Mouse (Mus musculus) kidney, embryonic 15.5 days (tissue): ENCODE data around the gene Tmem258. TPM values are rescaled to one million over a fixed set of nuclear protein-coding genes. Genes with fewer than 3 reads are reported as not detected.

ENCODE experiments used
- ATAC-seq: fragments of 200-750 bp; cut with Nextera tagmentation; replicated peaks from 2 replicates; pipeline ENCODE4 v1.8.0; 2017; ENCODE audit warnings: moderate TSS enrichment; ENCODE audit not compliant: low FRiP score
- H3K27ac ChIP-seq: fragments of 300-500 bp; sonication (generic); 2 replicates; pipeline ENCODE4 v1.5.1; 2015; ENCODE audit warnings: mild to moderate bottlenecking, inconsistent platforms
- H3K27me3 ChIP-seq: fragments of 300-500 bp; sonication (generic); 2 replicates; pipeline ENCODE4 v1.6.1; 2015; ENCODE audit warnings: inconsistent platforms
- H3K36me3 ChIP-seq: fragments of 300-500 bp; sonication (generic); 2 replicates; pipeline ENCODE4 v1.6.1; 2015; ENCODE audit warnings: inconsistent platforms
- H3K4me1 ChIP-seq: fragments of 300-500 bp; sonication (generic); 2 replicates; pipeline ENCODE4 v1.6.1; 2015; ENCODE audit warnings: inconsistent platforms
- H3K4me2 ChIP-seq: fragments of 300-500 bp; sonication (generic); 2 replicates; pipeline ENCODE4 v1.6.1; 2015; ENCODE audit warnings: moderate library complexity, mild to moderate bottlenecking, inconsistent platforms
- H3K4me3 ChIP-seq: fragments of 300-500 bp; sonication (generic); replicated peaks from 2 replicates; pipeline ENCODE4 v1.5.1; 2015; ENCODE audit warnings: mild to moderate bottlenecking, inconsistent platforms
- H3K9ac ChIP-seq: fragments of 300-500 bp; sonication (generic); 2 replicates; pipeline ENCODE4 v1.6.1; 2015; ENCODE audit warnings: mild to moderate bottlenecking, inconsistent platforms
- H3K9me3 ChIP-seq: fragments of 300-500 bp; sonication (generic); replicated peaks from 2 replicates; pipeline ENCODE4 v1.6.1; 2016; ENCODE audit warnings: inconsistent platforms
- WGBS: fragments of 180-500 bp; shearing (Covaris S2); methylation state at CpG from one replicate; pipeline ENCODE4 v1.1.7; 2015; ENCODE audit warnings: mixed read lengths; 5-methylcytosine and 5-hydroxymethylcytosine counted together
- polyA plus RNA-seq: library from polyadenylated mRNA; unstranded; fragments of >200 nt; fragmentation: Nextera tagmentation; extraction: Ambion mirVana; gene quantifications from 2 replicates; pipeline ENCODE4 v1.2.1, GENCODE M21; 2015

Gene Tmem258
- polyA plus RNA-seq, 1 experiment from 2014 or later, result 477 TPM

DNA sequence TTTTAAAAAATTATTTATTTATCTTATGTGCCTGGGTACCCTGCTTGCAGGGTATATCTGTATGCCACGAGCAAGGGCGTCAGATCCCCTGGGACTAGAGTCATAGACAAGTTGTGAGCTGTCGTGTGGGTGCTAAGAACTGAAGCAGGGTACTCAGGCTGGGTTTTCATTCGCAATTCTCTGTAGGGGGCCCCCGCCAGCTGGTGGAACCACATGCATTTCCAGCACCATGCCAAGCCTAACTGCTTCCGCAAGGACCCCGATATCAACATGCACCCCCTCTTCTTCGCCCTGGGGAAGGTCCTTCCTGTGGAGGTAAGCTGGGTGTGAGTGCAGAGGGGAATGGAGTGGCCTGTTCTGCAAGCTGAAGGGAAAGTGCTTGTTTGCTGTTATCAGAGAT, 17.2 kb upstream of the Tmem258 start:
- 93% methylated on average over 8 of the region's 8 CpGs for WGBS
- Histone ChIP-seq H3K4me2 (no peak overlapping the region), H3K27me3 (no peaks in the 10 kb centered on the region), H3K9me3 (no peaks in the 10 kb centered on the region), H3K4me1 (peaks cover 28% of the 10 kb centered on the region), H3K4me3 (no peak overlapping the region), H3K36me3 (peaks cover 66% of the 10 kb centered on the region), H3K27ac (no peak overlapping the region), H3K9ac (no peak overlapping the region)
- ATAC-seq, result no peak

- WGBS, result 76% methylated on average over 10 of the region's 10 CpGs
- H3K36me3 ChIP-seq, result peaks cover 84% of the 10 kb centered on the region
- H3K4me2 ChIP-seq, result no peak overlapping the region
- no peak overlapping the region for H3K4me3 ChIP-seq
- no peaks in the 10 kb centered on the region for H3K27me3 ChIP-seq
- no peak overlapping the region for H3K9ac ChIP-seq
- peaks cover 22% of the 10 kb centered on the region for H3K4me1 ChIP-seq
- no peaks in the 10 kb centered on the region for H3K9me3 ChIP-seq
- 0 out of 2 replicates have a peak overlapping the region, but pooled peaks have one; percentile 60 for H3K27ac ChIP-seq
- ATAC-seq, result no peak
These were observed 15.5 kb upstream of the Tmem258 start for GRCm38 (mm10) chr19:10188281-10188811.

DNA sequence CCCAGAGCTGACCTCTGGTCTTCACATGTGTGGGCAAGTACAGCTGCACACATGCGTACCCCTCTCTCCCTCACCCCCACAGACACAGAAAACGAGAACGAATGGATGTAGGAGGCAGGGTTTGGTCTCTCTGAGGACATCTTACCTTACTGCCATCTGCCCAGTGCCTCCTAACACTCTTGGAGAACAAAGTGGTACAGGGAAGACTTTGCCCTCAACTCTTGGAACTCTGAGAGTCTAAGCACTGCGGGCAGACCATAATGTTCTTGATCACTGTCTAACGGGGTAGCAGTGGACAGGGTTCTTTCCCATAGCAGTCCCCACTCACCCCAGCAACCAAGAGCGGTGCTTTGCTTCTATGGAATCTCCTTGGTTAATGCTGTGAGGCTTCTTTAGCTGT, 14.8 kb upstream of the Tmem258 start:
- ATAC-seq, result no peak
- peaks cover 91% of the 10 kb centered on the region for H3K36me3 ChIP-seq
- WGBS, result 96% methylated on average over 6 of the region's 6 CpGs
- no peak overlapping the region for H3K4me2 ChIP-seq
- H3K9ac ChIP-seq, result no peak overlapping the region
- H3K27ac ChIP-seq, result no peak overlapping the region
- no peaks in the 10 kb centered on the region for H3K9me3 ChIP-seq
- H3K27me3 ChIP-seq, result no peaks in the 10 kb centered on the region
- H3K4me3 ChIP-seq, result no peak overlapping the region
- H3K4me1 ChIP-seq, result peaks cover 16% of the 10 kb centered on the region

DNA sequence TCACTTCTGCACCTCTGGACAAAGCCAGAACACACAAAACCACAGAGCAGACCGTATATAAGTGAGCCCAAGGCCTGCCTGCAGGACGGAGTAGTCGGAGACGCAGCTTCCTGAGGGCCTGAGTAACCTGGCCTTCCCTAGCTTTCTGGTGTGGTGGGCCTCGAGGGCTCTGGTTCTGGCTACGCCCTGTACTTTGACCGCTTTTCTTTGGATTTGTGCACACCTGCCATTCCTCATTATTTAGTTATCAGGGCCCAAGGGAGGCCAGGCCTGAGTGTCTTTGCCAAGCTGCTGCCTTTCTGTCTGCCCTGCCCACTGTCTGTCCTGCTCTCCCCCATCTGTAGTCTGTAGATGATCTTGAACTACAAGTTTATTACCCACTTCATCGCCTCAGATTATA, 13.9 kb upstream of the Tmem258 start:
- H3K4me3 ChIP-seq, result no peak overlapping the region
- H3K36me3 ChIP-seq, result peaks cover 99% of the 10 kb centered on the region
- no peak overlapping the region for H3K9ac ChIP-seq
- peaks cover 9% of the 10 kb centered on the region; the same call in 1 of the 2 replicates for H3K4me1 ChIP-seq
- ATAC-seq, result no peak
- no peak overlapping the region for H3K4me2 ChIP-seq
- H3K9me3 ChIP-seq, result no peaks in the 10 kb centered on the region
- H3K27me3 ChIP-seq, result no peaks in the 10 kb centered on the region
- no peak overlapping the region for H3K27ac ChIP-seq
- WGBS, result 95% methylated on average over 8 of the region's 8 CpGs

DNA sequence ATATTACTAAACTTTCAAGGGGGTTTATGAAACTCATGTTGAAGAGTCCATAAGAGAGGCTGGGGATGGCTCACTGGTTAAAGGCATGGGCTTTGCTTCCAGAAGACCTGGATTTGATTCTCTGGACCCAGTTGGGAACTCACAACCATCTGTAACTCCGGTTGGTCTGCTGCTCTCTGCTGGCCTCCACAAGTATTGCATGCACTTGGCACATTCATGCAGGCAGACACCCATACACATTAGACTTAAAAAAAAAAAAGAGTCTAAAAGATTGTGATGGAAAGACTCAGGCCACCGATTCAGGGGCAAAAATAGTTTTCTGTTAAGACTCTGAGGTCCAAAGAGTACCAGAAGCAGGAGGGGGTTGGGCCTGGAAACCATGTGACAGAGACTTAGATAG, 13.0 kb upstream of the Tmem258 start:
- Histone ChIP-seq H3K4me2 (no peak overlapping the region), H3K4me3 (no peak overlapping the region), H3K9ac (no peak overlapping the region), H3K36me3 (peaks cover 99% of the 10 kb centered on the region), H3K27ac (no peak overlapping the region), H3K4me1 (peaks cover 6% of the 10 kb centered on the region; the same call in 1 of the 2 replicates), H3K9me3 (no peaks in the 10 kb centered on the region), H3K27me3 (no peaks in the 10 kb centered on the region)
- WGBS, result 58% methylated on average over 2 of the region's 2 CpGs
- no peak for ATAC-seq

- H3K9me3 ChIP-seq, result no peaks in the 10 kb centered on the region
- ATAC-seq, result no peak
These were observed 12.5 kb upstream of the Tmem258 start for GRCm38 (mm10) chr19:10191326-10191725.

DNA sequence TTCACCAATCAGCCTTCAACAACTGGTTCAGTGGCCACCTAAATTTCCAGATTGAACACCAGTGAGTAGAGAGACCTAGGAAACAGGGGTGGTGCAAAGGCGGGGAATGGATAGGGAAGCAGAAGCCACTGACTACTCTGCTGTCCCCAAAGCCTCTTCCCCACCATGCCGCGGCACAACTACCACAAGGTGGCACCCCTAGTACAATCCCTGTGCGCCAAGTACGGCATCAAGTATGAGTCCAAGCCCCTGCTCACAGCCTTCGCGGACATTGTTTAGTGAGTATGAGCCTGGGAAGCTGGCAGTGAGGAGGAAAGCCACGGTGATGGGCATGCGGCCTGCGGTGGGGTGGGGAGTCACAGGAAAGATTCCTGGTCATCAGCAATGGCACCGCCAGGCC, 9.5 kb upstream of the Tmem258 start:
- Histone ChIP-seq H3K4me1 (no peaks in the 10 kb centered on the region), H3K9me3 (no peaks in the 10 kb centered on the region), H3K4me3 (no peak overlapping the region), H3K27me3 (no peaks in the 10 kb centered on the region), H3K9ac (no peak overlapping the region), H3K4me2 (no peak overlapping the region), H3K27ac (no peak overlapping the region), H3K36me3 (peaks cover 93% of the 10 kb centered on the region)
- WGBS, result 90% methylated on average over 11 of the region's 11 CpGs
- no peak for ATAC-seq

More at GRCm38 (mm10) chr19:10191326-10191725, 12.5 kb upstream of the Tmem258 start:
- H3K27me3 ChIP-seq, result no peaks in the 10 kb centered on the region
- H3K9ac ChIP-seq, result no peak overlapping the region
- WGBS, result 65% methylated on average over 7 of the region's 7 CpGs
- H3K4me2 ChIP-seq, result no peak overlapping the region
- H3K27ac ChIP-seq, result no peak overlapping the region
- H3K4me1 ChIP-seq, result peaks cover 6% of the 10 kb centered on the region; the same call in 1 of the 2 replicates
- peaks cover 99% of the 10 kb centered on the region for H3K36me3 ChIP-seq
- H3K4me3 ChIP-seq, result no peak overlapping the region

DNA sequence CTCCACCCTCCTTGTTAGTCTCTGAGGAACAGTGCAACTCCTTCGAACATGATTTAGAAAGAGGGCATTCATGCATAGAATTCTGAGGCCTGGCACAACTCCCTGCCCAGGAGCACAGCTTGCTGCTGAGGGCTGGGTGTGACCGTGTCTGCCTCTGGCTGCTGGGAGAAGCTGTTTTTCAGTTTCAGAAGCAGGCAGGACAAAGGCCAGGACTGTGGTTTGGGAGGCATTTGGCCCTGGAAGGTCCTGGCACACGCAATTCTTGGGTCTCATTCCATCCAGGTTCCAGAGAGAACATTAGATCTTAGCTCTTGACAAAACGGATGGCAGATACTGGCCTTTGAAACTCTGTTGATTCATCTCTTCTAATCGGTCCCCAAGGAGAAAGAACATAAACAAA, 8.6 kb upstream of the Tmem258 start:
- no peaks in the 10 kb centered on the region for H3K9me3 ChIP-seq
- H3K4me3 ChIP-seq, result no peak overlapping the region
- 62% methylated on average over 5 of the region's 5 CpGs for WGBS
- ATAC-seq, result no peak
- H3K9ac ChIP-seq, result no peak overlapping the region
- no peak overlapping the region for H3K27ac ChIP-seq
- H3K27me3 ChIP-seq, result no peaks in the 10 kb centered on the region
- H3K4me1 ChIP-seq, result no peaks in the 10 kb centered on the region
- peaks cover 93% of the 10 kb centered on the region for H3K36me3 ChIP-seq
- H3K4me2 ChIP-seq, result no peak overlapping the region

GRCm38 (mm10) chr19:10197130-10197529, 6.7 kb upstream of the Tmem258 start:
- 90% methylated on average over 4 of the region's 4 CpGs for WGBS
- H3K9me3 ChIP-seq, result no peaks in the 10 kb centered on the region
- H3K4me3 ChIP-seq, result no peak overlapping the region
- no peaks in the 10 kb centered on the region for H3K27me3 ChIP-seq
- H3K4me2 ChIP-seq, result no peak overlapping the region
- no peak overlapping the region for H3K9ac ChIP-seq
- ATAC-seq, result no peak
- no peaks in the 10 kb centered on the region for H3K4me1 ChIP-seq
- H3K36me3 ChIP-seq, result peaks cover 93% of the 10 kb centered on the region
- no peak overlapping the region for H3K27ac ChIP-seq

DNA sequence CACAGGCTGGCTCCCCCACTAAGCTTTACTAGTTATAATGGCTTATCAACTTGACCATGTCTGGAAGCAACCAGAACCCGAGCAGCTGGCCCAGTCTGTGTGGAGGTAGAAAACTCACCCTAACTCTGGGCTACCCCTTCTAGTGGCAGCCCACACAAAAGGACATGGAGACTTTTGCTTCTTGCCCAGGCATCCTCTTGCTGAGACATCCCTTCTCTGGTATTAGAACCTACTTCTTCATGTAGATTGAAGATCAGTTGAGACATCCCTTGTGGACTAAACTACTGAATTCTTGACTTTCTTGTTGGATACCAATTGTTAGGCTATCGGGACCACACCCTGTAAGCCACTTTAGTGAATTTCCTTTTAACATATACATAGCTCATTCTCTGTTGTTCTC, 5.5 kb upstream of the Tmem258 start:
- WGBS, result 77% methylated on average over 2 of the region's 2 CpGs
- H3K27ac ChIP-seq, result no peak overlapping the region
- H3K4me3 ChIP-seq, result no peak overlapping the region
- no peaks in the 10 kb centered on the region for H3K9me3 ChIP-seq
- H3K27me3 ChIP-seq, result no peaks in the 10 kb centered on the region
- H3K36me3 ChIP-seq, result peaks cover 82% of the 10 kb centered on the region
- no peak for ATAC-seq
- no peak overlapping the region for H3K9ac ChIP-seq
- H3K4me2 ChIP-seq, result no peak overlapping the region
- peaks cover 8% of the 10 kb centered on the region for H3K4me1 ChIP-seq

- no peak overlapping the region for H3K4me3 ChIP-seq
- no peaks in the 10 kb centered on the region for H3K9me3 ChIP-seq
- ATAC-seq, result no peak
- 31% methylated on average over 3 of the region's 3 CpGs for WGBS
- H3K4me2 ChIP-seq, result no peak overlapping the region
- no peak overlapping the region for H3K27ac ChIP-seq
- peaks cover 9% of the 10 kb centered on the region for H3K4me1 ChIP-seq
- peaks cover 77% of the 10 kb centered on the region for H3K36me3 ChIP-seq
- no peak overlapping the region for H3K9ac ChIP-seq
- no peaks in the 10 kb centered on the region for H3K27me3 ChIP-seq
These were observed 5.1 kb upstream of the Tmem258 start for GRCm38 (mm10) chr19:10198723-10199122.

- WGBS, result 1% methylated on average over 23 of the region's 23 CpGs
- Histone ChIP-seq H3K9me3 (no peaks in the 10 kb centered on the region), H3K36me3 (peaks cover 63% of the 10 kb centered on the region), H3K9ac (peak overlapping the region; percentile 84), H3K27me3 (no peaks in the 10 kb centered on the region), H3K4me3 (peak overlapping the region; percentile 74), H3K4me1 (peaks cover 16% of the 10 kb centered on the region), H3K4me2 (peak overlapping the region; percentile 81), H3K27ac (peak overlapping the region; percentile 91)
- ATAC-seq, result peak; percentile 67
These were observed 517 bp upstream of the Tmem258 start for GRCm38 (mm10) chr19:10203146-10203847.
